Mouse (Mus musculus): ENCODE results near the gene Det1.

DNA sequence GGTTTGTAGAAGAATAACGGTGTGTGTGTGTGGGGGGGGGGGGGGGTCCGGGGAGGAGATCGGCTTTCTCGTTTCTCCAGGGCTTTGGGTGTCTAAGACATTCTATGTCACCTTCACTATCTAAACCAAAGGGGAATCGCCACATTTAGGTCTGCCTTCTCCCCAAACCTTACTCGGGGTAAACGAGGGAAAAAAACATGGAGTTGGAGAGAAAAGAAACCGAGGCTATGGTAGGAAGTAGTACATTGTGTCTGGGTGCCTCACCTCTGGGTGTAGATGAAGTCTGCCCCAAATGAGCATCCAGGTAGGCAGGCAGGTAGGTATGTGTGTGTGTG lies 36.6 kb upstream of the Det1 start:
- TF ChIP-seq CTCF (IDR thresholded peaks at IDR 0.05; ENCODE audit: low read depth, low read length) (no peak), POLR2A (IDR thresholded peaks at IDR 0.05; ENCODE audit: insufficient read depth, low read length) (no peak), EP300 (IDR thresholded peaks at IDR 0.05; ENCODE audit: insufficient read depth, low read depth, low read length) (no peak)
